Mouse (Mus musculus) embryonic facial prominence, embryonic 12.5 days (tissue): Measurements from ENCODE around the gene Hes7. TPM values are rescaled to one million over a fixed set of nuclear protein-coding genes. Genes with fewer than 3 reads are reported as not detected.

Experiments
- ATAC-seq: fragments of 200-750 bp; cut with Nextera tagmentation; 2 replicates; pipeline ENCODE4 v1.8.0; 2017; ENCODE audit not compliant: insufficient number of reproducible peaks, insufficient read depth, low FRiP score, low TSS enrichment
- H3K27ac ChIP-seq: fragments of 300-500 bp; sonication (generic); 2 replicates; pipeline ENCODE4 v1.5.1; 2016; ENCODE audit warnings: mild to moderate bottlenecking
- H3K27me3 ChIP-seq: fragments of 300-500 bp; sonication (generic); 2 replicates; pipeline ENCODE4 v1.6.1; 2016; ENCODE audit warnings: mild to moderate bottlenecking, moderate library complexity
- H3K36me3 ChIP-seq: fragments of 300-500 bp; sonication (generic); 2 replicates; pipeline ENCODE4 v1.6.1; 2016; ENCODE audit warnings: mild to moderate bottlenecking
- H3K4me1 ChIP-seq: fragments of 300-500 bp; sonication (generic); 2 replicates; pipeline ENCODE4 v1.6.1; 2016
- H3K4me2 ChIP-seq: fragments of 300-500 bp; sonication (generic); replicated peaks from 2 replicates; pipeline ENCODE4 v1.6.1; 2016; ENCODE audit warnings: mild to moderate bottlenecking, moderate library complexity
- H3K4me3 ChIP-seq: fragments of 300-500 bp; sonication (generic); 2 replicates; pipeline ENCODE4 v1.5.1; 2016; ENCODE audit warnings: mild to moderate bottlenecking
- H3K9ac ChIP-seq: fragments of 300-500 bp; sonication (generic); 2 replicates; pipeline ENCODE4 v1.6.1; 2016; ENCODE audit warnings: mild to moderate bottlenecking, moderate library complexity
- H3K9me3 ChIP-seq: fragments of 300-500 bp; sonication (generic); 2 replicates; pipeline ENCODE4 v1.6.1; 2016; ENCODE audit warnings: mild to moderate bottlenecking, moderate library complexity
- WGBS: fragments of 180-500 bp; shearing (Covaris S2); methylation state at CpG from one replicate; pipeline ENCODE4 v1.1.7; 2016; 5-methylcytosine and 5-hydroxymethylcytosine counted together
- polyA plus RNA-seq: library from polyadenylated mRNA; unstranded; fragments of >200 nt; fragmentation: Nextera tagmentation; extraction: Ambion mirVana; gene quantifications from 2 replicates; pipeline ENCODE4 v1.2.1, GENCODE M21; 2016

Hes7 gene
- polyA plus RNA-seq, 1 experiment from 2014 or later = 0.65 TPM

- Histone ChIP-seq H3K27me3 (no peaks in the 10 kb centered on the region), H3K4me1 (peaks cover 44% of the 10 kb centered on the region), H3K4me2 (peak overlapping the region; percentile 81), H3K9me3 (no peaks in the 10 kb centered on the region), H3K4me3 (peak overlapping the region; percentile 57), H3K36me3 (peaks cover 23% of the 10 kb centered on the region), H3K9ac (peak overlapping the region; percentile 25; the same call in 1 of the 2 replicates), H3K27ac (peak overlapping the region; percentile 84)
- 3% methylated on average over 29 of the region's 29 CpGs for WGBS
- peak; percentile 30; the same call in 1 of the 2 replicates for ATAC-seq
Measured at GRCm38 (mm10) chr11:69096987-69097900, 23.0 kb upstream of the Hes7 start.

- peak overlapping the region; percentile 53; the same call in 1 of the 2 replicates for H3K9ac ChIP-seq
- WGBS = 25% methylated on average over 8 of the region's 8 CpGs
- no peak for ATAC-seq
Measured at GRCm38 (mm10) chr11:69098039-69098761, 22.0 kb upstream of the Hes7 start.

GRCm38 (mm10) chr11:69098762-69099091 lies 21.5 kb upstream of the Hes7 start:
- H3K9ac ChIP-seq = peak overlapping the region; percentile 53
- H3K27me3 ChIP-seq = no peaks in the 10 kb centered on the region
- peaks cover 44% of the 10 kb centered on the region for H3K4me1 ChIP-seq
- peak overlapping the region; percentile 81 for H3K4me2 ChIP-seq
- H3K9me3 ChIP-seq = no peaks in the 10 kb centered on the region
- H3K27ac ChIP-seq = peak overlapping the region; percentile 86
- H3K4me3 ChIP-seq = peak overlapping the region; percentile 47
- ATAC-seq = no peak; the same call in 1 of the 2 replicates
- under 1% methylated on average over 19 of the region's 19 CpGs for WGBS
- peaks cover 33% of the 10 kb centered on the region for H3K36me3 ChIP-seq

More at GRCm38 (mm10) chr11:69098039-69098761, 22.0 kb upstream of the Hes7 start:
- Histone ChIP-seq H3K4me3 (peak overlapping the region; percentile 57), H3K4me1 (peaks cover 44% of the 10 kb centered on the region), H3K27me3 (no peaks in the 10 kb centered on the region), H3K9me3 (no peaks in the 10 kb centered on the region), H3K36me3 (peaks cover 28% of the 10 kb centered on the region), H3K4me2 (peak overlapping the region; percentile 81), H3K27ac (peak overlapping the region; percentile 84)

GRCm38 (mm10) chr11:69099177-69099914 lies 20.9 kb upstream of the Hes7 start:
- Histone ChIP-seq H3K9me3 (no peaks in the 10 kb centered on the region), H3K4me1 (peaks cover 44% of the 10 kb centered on the region), H3K27me3 (no peaks in the 10 kb centered on the region), H3K36me3 (peaks cover 39% of the 10 kb centered on the region), H3K4me3 (peak overlapping the region; percentile 47), H3K27ac (peak overlapping the region; percentile 86), H3K4me2 (peak overlapping the region; percentile 81), H3K9ac (peak overlapping the region; percentile 53)
- ATAC-seq = no peak
- 1% methylated on average over 22 of the region's 22 CpGs for WGBS

- Histone ChIP-seq H3K27ac (peak overlapping the region; percentile 86), H3K27me3 (no peaks in the 10 kb centered on the region), H3K9me3 (no peaks in the 10 kb centered on the region), H3K4me3 (peak overlapping the region; percentile 47), H3K36me3 (peaks cover 45% of the 10 kb centered on the region), H3K4me2 (peak overlapping the region; percentile 81), H3K9ac (peak overlapping the region; percentile 53), H3K4me1 (peaks cover 44% of the 10 kb centered on the region)
- peak; percentile 24; the same call in 1 of the 2 replicates for ATAC-seq
- WGBS = under 1% methylated on average over 23 of the region's 23 CpGs
Measured at GRCm38 (mm10) chr11:69099915-69100345, 20.3 kb upstream of the Hes7 start.

GRCm38 (mm10) chr11:69100639-69101360 lies 19.4 kb upstream of the Hes7 start:
- 88% methylated on average over 20 of the region's 20 CpGs for WGBS
- Histone ChIP-seq H3K27me3 (no peaks in the 10 kb centered on the region), H3K9ac (peak overlapping the region; percentile 53; the same call in 1 of the 2 replicates), H3K4me2 (peak overlapping the region; percentile 81), H3K9me3 (no peaks in the 10 kb centered on the region), H3K36me3 (peaks cover 54% of the 10 kb centered on the region), H3K4me1 (peaks cover 44% of the 10 kb centered on the region), H3K27ac (peak overlapping the region; percentile 86), H3K4me3 (no peak overlapping the region)
- ATAC-seq = no peak

GRCm38 (mm10) chr11:69101604-69102402 lies 18.4 kb upstream of the Hes7 start:
- ATAC-seq = no peak
- H3K9ac ChIP-seq = no peak overlapping the region
- no peak overlapping the region for H3K27ac ChIP-seq
- H3K36me3 ChIP-seq = peaks cover 64% of the 10 kb centered on the region
- no peak overlapping the region for H3K4me3 ChIP-seq
- no peak overlapping the region for H3K4me2 ChIP-seq
- H3K4me1 ChIP-seq = peaks cover 36% of the 10 kb centered on the region
- no peaks in the 10 kb centered on the region for H3K27me3 ChIP-seq
- WGBS = 89% methylated on average over 21 of the region's 21 CpGs
- no peaks in the 10 kb centered on the region for H3K9me3 ChIP-seq

- Histone ChIP-seq H3K27ac (no peak overlapping the region), H3K4me2 (no peak overlapping the region), H3K27me3 (no peaks in the 10 kb centered on the region), H3K4me1 (peaks cover 31% of the 10 kb centered on the region), H3K9ac (no peak overlapping the region), H3K9me3 (no peaks in the 10 kb centered on the region), H3K36me3 (peaks cover 69% of the 10 kb centered on the region), H3K4me3 (no peak overlapping the region)
- 92% methylated on average over 7 of the region's 7 CpGs for WGBS
- ATAC-seq = no peak
Measured at GRCm38 (mm10) chr11:69102403-69102725, 17.8 kb upstream of the Hes7 start.

GRCm38 (mm10) chr11:69103121-69103520 lies 17.1 kb upstream of the Hes7 start:
- Histone ChIP-seq H3K9ac (no peak overlapping the region), H3K4me2 (no peak overlapping the region), H3K27ac (no peak overlapping the region), H3K36me3 (peaks cover 77% of the 10 kb centered on the region), H3K4me1 (peaks cover 23% of the 10 kb centered on the region), H3K27me3 (no peaks in the 10 kb centered on the region), H3K9me3 (no peaks in the 10 kb centered on the region), H3K4me3 (no peak overlapping the region)
- no peak for ATAC-seq
- WGBS = 93% methylated on average over 14 of the region's 14 CpGs
